Mouse (Mus musculus) bone marrow, adult 2 months (tissue): Measurements from ENCODE around the gene Gpr157.

Experiments used
- CTCF ChIP-seq: fragments of 200-500 bp; IDR thresholded peaks from 2 replicates; pipeline ENCODE4 v1.5.1; 2011; ENCODE audit warnings: low read length, control low read depth; ENCODE audit not compliant: control insufficient read depth, insufficient read depth
- POLR2A ChIP-seq: fragments of 200-500 bp; IDR thresholded peaks from 2 replicates; pipeline ENCODE4 v1.6.1; 2011; ENCODE audit warnings: low read depth, mild to moderate bottlenecking, control low read depth, low read length, borderline replicate concordance; ENCODE audit not compliant: control insufficient read depth

GRCm38 (mm10) chr4:150093560-150094462, 6.6 kb downstream of the Gpr157 start:
- no peak for TF ChIP-seq POLR2A
- no peak for TF ChIP-seq CTCF
